Mouse (Mus musculus): Measurements from ENCODE around the gene Slc7a7. TPM values are rescaled to one million over a fixed set of nuclear protein-coding genes. Genes with fewer than 3 reads are reported as not detected.

The Slc7a7 gene
- total RNA-seq, 4 experiments from 2014 or later = 4.6 to 8.5 (median 6.4) TPM

Other genes starting within 250 kb of the Slc7a7 start
- 100 to 1,000 TPM; 387 to 496 (median 428) TPM for gene Dad1, start 163.7 kb downstream of the Slc7a7 start, total RNA-seq (2022)
- gene Abhd4, start 163.6 kb downstream of the Slc7a7 start, total RNA-seq (2022) = 100 to 1,000 TPM; 810 to 947 (median 895) TPM
- under 1 TPM in 1 of 4 experiments, not detected in 3; 0.05 TPM for gene Olfr49, start 132.8 kb downstream of the Slc7a7 start, total RNA-seq (2022)
- 100 to 1,000 TPM in 1 of 4 experiments, 10 to 100 TPM in 3; 88.8 to 106 (median 90.6) TPM for gene Oxa1l, start 56.9 kb downstream of the Slc7a7 start, total RNA-seq (2022)
- 100 to 1,000 TPM; 179 to 219 (median 209) TPM for gene Mrpl52, start 9.1 kb upstream of the Slc7a7 start, total RNA-seq (2022)
- gene Mmp14, start 13.8 kb upstream of the Slc7a7 start, total RNA-seq (2022) = 10 to 100 TPM; 34.8 to 49.0 (median 44.5) TPM
- 100 to 1,000 TPM; 119 to 147 (median 137) TPM for gene Lrp10, start 46.4 kb upstream of the Slc7a7 start, total RNA-seq (2022)
- 1 to 10 TPM in 1 of 4 experiments, under 1 TPM in 3; 0.25 to 1.9 (median 0.45) TPM for gene Rem2, start 58.3 kb upstream of the Slc7a7 start, total RNA-seq (2022)
- gene Prmt5, start 99.7 kb upstream of the Slc7a7 start, total RNA-seq (2022) = 10 to 100 TPM; 48.4 to 53.6 (median 50.9) TPM
- gene Haus4, start 136.8 kb upstream of the Slc7a7 start, total RNA-seq (2022) = 10 to 100 TPM; 24.1 to 34.1 (median 29.4) TPM
- gene Ajuba, start 159.8 kb upstream of the Slc7a7 start, total RNA-seq (2022) = 10 to 100 TPM; 23.7 to 41.6 (median 32.6) TPM
- 1 to 10 TPM; 3.6 to 6.2 (median 5.0) TPM for gene 4931414P19Rik, start 188.2 kb upstream of the Slc7a7 start, total RNA-seq (2022)
- gene Psmb5, start 200.2 kb upstream of the Slc7a7 start, total RNA-seq (2022) = 100 to 1,000 TPM; 254 to 479 (median 341) TPM
- gene Psmb11, start 203.7 kb upstream of the Slc7a7 start, total RNA-seq (2022) = not detected
- gene Gm17606, start 223.2 kb upstream of the Slc7a7 start, total RNA-seq (2022) = not detected
- 1 to 10 TPM in 2 of 4 experiments, under 1 TPM in 2; 0.46 to 2.0 (median 1.3) TPM for gene Cdh24, start 223.6 kb upstream of the Slc7a7 start, total RNA-seq (2022)

All from adrenal gland, adult 8-10 months (tissue).